Mouse (Mus musculus) hindbrain, embryonic 14.5 days (tissue): ENCODE results near the gene Fahd1. TPM values are rescaled to one million over a fixed set of nuclear protein-coding genes. Genes with fewer than 3 reads are reported as not detected.
A peak's percentile ranks its signal among the peaks of the same experiment; 100 is the strongest.

Experiments used
- ATAC-seq: fragments of 200-750 bp; cut with Nextera tagmentation; 2 replicates; pipeline ENCODE4 v1.8.0; 2017; ENCODE audit warnings: moderate number of reproducible peaks, mild to moderate bottlenecking, moderate TSS enrichment, moderate library complexity; ENCODE audit not compliant: low FRiP score
- DNase-seq: peaks from one replicate; pipeline ENCODE4 v3.0.0-alpha.2; 2015; ENCODE audit warnings: low spot score
- H3K27ac ChIP-seq: fragments of 300-500 bp; sonication (generic); 2 replicates; pipeline ENCODE4 v1.5.1; 2014; ENCODE audit warnings: mild to moderate bottlenecking, moderate library complexity
- H3K27me3 ChIP-seq: fragments of 300-500 bp; sonication (generic); 2 replicates; pipeline ENCODE4 v1.6.1; 2014; ENCODE audit warnings: mild to moderate bottlenecking, low read length, mixed read lengths; ENCODE audit not compliant: control insufficient read depth, insufficient read depth
- H3K36me3 ChIP-seq: fragments of 300-500 bp; sonication (generic); replicated peaks from 2 replicates; pipeline ENCODE4 v1.6.1; 2014; ENCODE audit not compliant: control insufficient read depth, insufficient read depth
- H3K4me1 ChIP-seq: fragments of 300-500 bp; sonication (generic); replicated peaks from 2 replicates; pipeline ENCODE4 v1.6.1; 2014; ENCODE audit warnings: antibody characterized with exemption, low read length, mixed read lengths; ENCODE audit not compliant: control insufficient read depth, insufficient read depth
- H3K4me2 ChIP-seq: fragments of 300-500 bp; sonication (generic); replicated peaks from 2 replicates; pipeline ENCODE4 v1.6.1; 2014; ENCODE audit warnings: mild to moderate bottlenecking, moderate library complexity
- H3K4me3 ChIP-seq: fragments of 300-500 bp; sonication (generic); replicated peaks from 2 replicates; pipeline ENCODE4 v1.5.1; 2014; ENCODE audit warnings: mild to moderate bottlenecking, low read length
- H3K9ac ChIP-seq: fragments of 300-500 bp; sonication (generic); 2 replicates; pipeline ENCODE4 v1.6.1; 2014
- H3K9me3 ChIP-seq: fragments of 300-500 bp; sonication (generic); 2 replicates; pipeline ENCODE4 v1.6.1; 2016; ENCODE audit warnings: low read length; ENCODE audit not compliant: control insufficient read depth
- WGBS: fragments of 180-500 bp; shearing (Covaris S2); extraction: QIAGEN DNeasy Blood & Tissue Kit; methylation state at CpG from one replicate; pipeline ENCODE4 v1.1.7; 2014; 5-methylcytosine and 5-hydroxymethylcytosine counted together
- polyA plus RNA-seq: library from polyadenylated mRNA; unstranded; fragments of >200 nt; fragmentation: Nextera tagmentation; extraction: Ambion mirVana; gene quantifications from 2 replicates; pipeline ENCODE4 v1.2.1, GENCODE M21; 2014

The Fahd1 gene
- polyA plus RNA-seq, 1 experiment from 2014 or later, result 23.3 TPM

DNA sequence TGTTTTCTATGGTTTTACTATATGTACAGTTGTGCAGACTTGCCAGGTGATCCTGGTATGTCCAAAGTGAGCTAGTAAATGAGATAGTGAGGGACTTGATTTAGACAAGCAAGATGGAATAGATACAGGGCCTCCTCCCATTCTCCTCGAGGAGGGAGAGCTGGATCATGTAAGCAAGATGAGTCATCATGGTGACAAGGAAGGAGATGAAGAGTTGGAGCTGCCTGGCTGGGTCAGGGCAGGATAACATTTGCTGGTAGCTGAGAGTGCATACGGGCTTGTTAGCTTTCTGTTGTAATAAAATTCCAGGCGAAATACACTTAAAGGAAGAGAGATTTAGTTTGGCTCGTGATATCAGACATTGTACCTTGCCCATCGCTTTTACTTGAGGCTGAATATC lies 9.8 kb downstream of the Fahd1 start:
- ATAC-seq, result no peak
- Histone ChIP-seq H3K9ac (no peak overlapping the region), H3K9me3 (no peaks in the 10 kb centered on the region), H3K36me3 (no peaks in the 10 kb centered on the region), H3K27me3 (peaks cover 5% of the 10 kb centered on the region), H3K4me2 (no peak overlapping the region), H3K4me3 (no peak overlapping the region), H3K4me1 (no peaks in the 10 kb centered on the region), H3K27ac (no peak overlapping the region)
- WGBS, result 76% methylated on average over 5 of the region's 5 CpGs
- no peak for DNase-seq

DNA sequence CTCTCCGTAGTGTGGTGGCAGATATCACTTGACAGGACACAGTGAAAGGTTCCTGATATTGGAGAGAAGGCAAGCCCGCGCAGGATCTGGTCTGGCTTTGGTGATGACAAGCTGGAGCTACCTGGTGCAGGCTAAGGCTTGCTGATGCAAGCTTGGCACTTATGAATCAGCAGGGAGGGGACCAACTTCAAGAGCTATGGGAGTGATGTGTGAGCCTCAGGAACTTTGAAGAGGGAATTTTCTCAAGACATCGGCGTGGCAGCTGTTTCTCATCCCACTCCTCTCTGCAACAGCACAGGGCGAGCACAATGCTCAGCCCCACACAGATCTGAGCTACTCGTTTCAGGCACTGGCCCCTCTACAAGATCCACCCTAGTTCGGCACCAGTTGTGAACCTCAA lies 10.3 kb downstream of the Fahd1 start, which contains the start of gene Hagh:
Gene Hagh, plus strand, starts transcription at position 302 of the 400 bp plus-strand sequence.
- no peak within 1 kb of the TSS for H3K27ac ChIP-seq
- H3K9ac ChIP-seq, result no peak within 1 kb of the TSS
- DNase-seq (no peak), ATAC-seq (no peak)
- WGBS, result 73% methylated on average over 8 of the region's 8 CpGs
- no peak within 1 kb of the TSS for H3K4me3 ChIP-seq
- peaks cover 5% of the 10 kb centered on the region for H3K27me3 ChIP-seq
- no peaks in the 10 kb centered on the region for H3K9me3 ChIP-seq
- no peaks in the 10 kb centered on the region for H3K36me3 ChIP-seq
- no peak within 1 kb of the TSS for H3K4me2 ChIP-seq
- H3K4me1 ChIP-seq, result no peaks in the 10 kb centered on the region

DNA sequence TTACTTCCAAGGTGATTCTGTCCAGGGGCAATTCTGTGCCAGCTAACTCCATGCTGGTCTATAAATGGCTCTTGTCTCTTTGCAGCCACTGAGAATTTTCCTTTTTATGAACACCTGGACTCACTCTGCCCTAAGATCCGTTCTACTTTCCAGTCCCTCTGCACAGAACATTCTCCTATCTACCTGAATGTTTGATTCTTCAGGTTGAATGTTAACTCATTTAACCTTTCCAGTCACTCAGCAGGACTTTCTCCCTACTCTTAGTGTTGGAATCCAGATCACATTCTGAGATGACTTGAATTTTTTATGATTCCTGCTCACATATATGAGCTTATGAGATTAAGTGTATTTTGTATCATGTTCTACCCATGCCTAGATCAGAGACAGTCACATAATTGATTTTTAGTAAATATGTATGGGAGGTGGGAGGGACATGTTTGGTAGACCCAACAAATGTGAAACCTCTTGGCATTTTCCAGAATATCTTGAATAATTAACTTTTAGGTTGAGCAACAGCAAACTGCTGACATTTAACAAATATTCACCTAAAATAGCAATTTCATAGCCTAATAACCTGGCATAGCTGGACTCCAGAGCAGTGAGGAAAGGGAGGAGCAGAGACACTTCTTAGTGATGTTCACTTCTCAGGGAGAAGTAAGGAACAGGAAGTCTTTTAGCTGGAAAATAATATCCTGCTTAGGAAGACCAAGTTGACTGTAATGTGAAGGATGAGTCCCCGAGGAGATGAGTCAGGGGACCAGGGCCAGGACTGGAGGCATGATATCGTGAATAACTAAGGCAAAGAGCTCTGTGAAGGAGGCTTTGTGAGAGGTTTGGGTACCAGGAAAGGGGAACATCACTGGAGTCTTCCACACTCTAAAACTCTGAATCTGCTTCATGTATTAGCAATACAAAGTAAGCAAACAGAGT lies 28.5 kb downstream of the Fahd1 start:
- H3K4me3 ChIP-seq, result no peak overlapping the region
- no peak overlapping the region for H3K27ac ChIP-seq
- DNase-seq (no peak), ATAC-seq (no peak)
- H3K9me3 ChIP-seq, result no peaks in the 10 kb centered on the region
- H3K9ac ChIP-seq, result no peak overlapping the region
- H3K4me1 ChIP-seq, result no peaks in the 10 kb centered on the region
- peaks cover 6% of the 10 kb centered on the region; the same call in 1 of the 2 replicates for H3K27me3 ChIP-seq
- no peak overlapping the region for H3K4me2 ChIP-seq
- H3K36me3 ChIP-seq, result no peaks in the 10 kb centered on the region
- 67% methylated on average over 3 of the region's 3 CpGs for WGBS

DNA sequence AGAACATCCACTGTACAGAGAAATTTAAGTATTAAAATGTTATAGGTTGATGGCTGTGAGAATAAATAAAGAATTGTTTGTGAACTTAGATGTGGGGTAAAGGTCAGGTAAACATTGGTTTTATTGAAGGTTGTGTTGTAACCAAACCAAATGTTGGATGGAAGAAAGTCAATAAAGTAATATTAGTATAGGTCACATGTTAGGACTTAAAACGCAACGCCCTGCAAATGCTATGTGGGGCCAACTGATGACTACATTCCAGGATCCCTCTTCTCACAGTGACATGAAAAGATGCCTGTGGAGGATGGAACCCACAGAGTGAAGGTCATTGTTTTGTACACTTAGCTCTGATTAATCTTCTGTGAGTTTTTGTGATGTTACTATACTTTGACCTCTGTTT lies 30.7 kb downstream of the Fahd1 start:
- DNase-seq (no peak), ATAC-seq (no peak)
- Histone ChIP-seq H3K27ac (no peak overlapping the region), H3K4me3 (no peak overlapping the region), H3K9me3 (no peaks in the 10 kb centered on the region), H3K4me2 (no peak overlapping the region), H3K27me3 (no peaks in the 10 kb centered on the region; the same call in 1 of the 2 replicates), H3K9ac (no peak overlapping the region), H3K36me3 (no peaks in the 10 kb centered on the region), H3K4me1 (no peaks in the 10 kb centered on the region)
- 78% methylated on average over 2 of the region's 2 CpGs for WGBS

DNA sequence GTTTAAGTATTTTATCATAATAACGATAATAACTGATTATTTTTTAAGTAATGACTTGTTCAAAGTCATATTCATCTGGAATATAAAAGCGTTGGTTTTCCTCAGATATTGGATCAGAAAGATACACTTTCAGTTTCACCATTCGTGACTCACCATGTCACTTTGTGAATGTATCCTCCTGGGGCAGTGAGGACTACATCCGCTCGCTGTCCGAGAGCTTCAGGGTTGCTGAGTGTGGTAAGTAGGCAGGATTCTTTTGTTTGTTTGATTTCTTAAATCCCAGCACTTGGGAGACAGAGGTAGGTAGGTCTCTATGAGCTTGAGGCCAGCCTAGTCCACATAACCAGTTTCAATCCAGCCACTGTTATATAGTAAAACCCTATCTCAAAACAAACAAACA lies 32.0 kb downstream of the Fahd1 start:
- no peaks in the 10 kb centered on the region for H3K4me1 ChIP-seq
- ATAC-seq, result no peak

DNA sequence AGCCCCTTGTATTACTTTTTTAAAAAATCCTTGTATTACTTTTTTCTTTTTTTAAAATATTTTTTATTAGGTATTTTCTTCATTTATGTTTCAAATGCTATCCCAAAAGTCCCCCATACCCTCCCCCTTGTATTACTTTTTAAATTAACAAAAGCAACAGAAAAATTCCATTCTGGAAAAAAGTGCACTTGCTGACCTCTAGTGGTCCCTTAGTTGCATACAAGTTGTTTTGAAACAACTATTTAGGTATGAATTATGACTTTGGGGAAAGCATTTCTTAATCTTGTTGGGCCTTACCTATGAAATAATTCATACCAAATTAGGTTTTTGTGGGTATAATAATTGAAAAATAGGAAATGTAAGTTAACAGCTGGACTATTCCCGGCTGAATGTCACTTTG lies 32.7 kb downstream of the Fahd1 start:
- Histone ChIP-seq H3K9me3 (no peaks in the 10 kb centered on the region), H3K4me3 (no peak overlapping the region), H3K4me1 (no peaks in the 10 kb centered on the region), H3K27me3 (no peaks in the 10 kb centered on the region; the same call in 1 of the 2 replicates), H3K9ac (no peak overlapping the region), H3K36me3 (no peaks in the 10 kb centered on the region), H3K4me2 (no peak overlapping the region), H3K27ac (no peak overlapping the region)
- WGBS, result 44% methylated on average over 1 of the region's 1 CpGs
- no peak for ATAC-seq
- DNase-seq, result peak; percentile 52

More for the DNA sequence above, 32.0 kb downstream of the Fahd1 start:
- no peak overlapping the region for H3K4me2 ChIP-seq
- H3K4me3 ChIP-seq, result no peak overlapping the region
- WGBS, result 55% methylated on average over 6 of the region's 6 CpGs
- no peaks in the 10 kb centered on the region for H3K36me3 ChIP-seq
- H3K9ac ChIP-seq, result no peak overlapping the region
- DNase-seq, result no peak
- no peak overlapping the region for H3K27ac ChIP-seq
- no peaks in the 10 kb centered on the region for H3K9me3 ChIP-seq
- no peaks in the 10 kb centered on the region; the same call in 1 of the 2 replicates for H3K27me3 ChIP-seq

DNA sequence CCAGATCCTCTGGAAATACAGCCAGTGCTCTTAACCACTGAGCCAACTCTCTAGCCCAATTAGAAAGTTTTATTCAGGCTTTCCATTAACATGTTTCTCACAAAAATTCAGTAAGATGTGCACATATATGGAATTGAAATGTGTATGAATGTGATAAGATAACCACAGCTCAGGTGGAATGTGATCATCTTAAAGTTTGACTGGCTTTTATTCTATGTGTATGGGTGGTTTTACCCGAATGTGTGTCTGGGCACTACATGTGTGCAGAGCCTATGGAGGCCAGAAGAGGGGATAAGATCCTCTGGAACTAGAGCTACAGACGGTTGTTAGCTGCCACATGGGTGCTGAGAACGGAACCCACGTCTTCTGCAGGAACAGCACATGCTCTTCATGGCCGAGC lies 34.9 kb downstream of the Fahd1 start:
- Histone ChIP-seq H3K9me3 (no peaks in the 10 kb centered on the region), H3K4me1 (no peaks in the 10 kb centered on the region), H3K4me3 (no peak overlapping the region), H3K4me2 (no peak overlapping the region), H3K9ac (no peak overlapping the region), H3K36me3 (no peaks in the 10 kb centered on the region), H3K27me3 (no peaks in the 10 kb centered on the region; the same call in 1 of the 2 replicates), H3K27ac (no peak overlapping the region)
- ATAC-seq, result no peak
- DNase-seq, result no peak
- 83% methylated on average over 5 of the region's 5 CpGs for WGBS

DNA sequence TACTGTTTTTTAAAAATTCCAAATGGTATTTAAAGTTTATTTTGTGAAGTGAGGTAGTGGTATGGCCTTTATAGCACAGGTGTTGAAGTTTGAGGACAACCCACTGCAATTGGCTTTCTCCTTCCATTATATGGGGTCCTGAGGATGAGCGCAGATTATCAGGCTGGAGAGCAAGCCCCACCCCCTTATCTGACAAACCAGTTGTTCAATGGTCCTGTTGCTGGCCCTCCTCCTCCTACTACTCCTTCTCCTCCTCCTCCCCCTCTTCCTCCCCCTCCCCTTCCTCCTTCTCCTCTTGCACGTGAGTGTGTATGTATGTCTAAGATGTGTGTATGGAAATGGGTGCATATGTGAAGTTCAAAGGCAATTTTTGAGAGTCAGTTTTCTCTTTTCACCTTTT lies 37.9 kb downstream of the Fahd1 start:
- Histone ChIP-seq H3K9me3 (no peaks in the 10 kb centered on the region), H3K27me3 (no peaks in the 10 kb centered on the region), H3K36me3 (no peaks in the 10 kb centered on the region), H3K4me1 (no peaks in the 10 kb centered on the region), H3K9ac (no peak overlapping the region), H3K4me3 (no peak overlapping the region), H3K4me2 (no peak overlapping the region), H3K27ac (no peak overlapping the region)
- WGBS, result 35% methylated on average over 2 of the region's 2 CpGs
- ATAC-seq, result no peak
- DNase-seq, result no peak

DNA sequence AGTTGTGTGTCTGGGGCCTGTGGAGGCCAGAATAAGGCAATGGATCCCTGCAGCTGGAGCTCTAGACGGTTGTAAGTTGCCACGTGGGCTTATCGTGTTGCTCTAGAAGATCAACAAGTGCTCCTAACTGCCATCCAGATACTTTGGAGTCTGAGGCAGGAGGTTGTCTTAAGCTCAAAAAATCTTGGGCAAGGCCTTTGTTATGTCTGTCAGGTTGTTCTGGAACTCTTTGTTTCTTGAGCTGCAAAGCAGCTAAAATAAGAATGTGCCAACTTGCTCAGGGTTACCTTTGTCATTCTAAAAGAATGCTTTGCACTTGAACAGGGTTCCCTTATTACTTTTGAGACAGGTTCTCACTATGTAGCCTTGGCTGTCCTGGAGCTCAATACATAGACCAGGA lies 39.0 kb downstream of the Fahd1 start:
- no peak for ATAC-seq
- H3K9me3 ChIP-seq, result no peaks in the 10 kb centered on the region
- H3K36me3 ChIP-seq, result no peaks in the 10 kb centered on the region
- H3K27me3 ChIP-seq, result peaks cover 8% of the 10 kb centered on the region; the same call in 1 of the 2 replicates
- no peak overlapping the region for H3K27ac ChIP-seq
- no peak overlapping the region for H3K4me3 ChIP-seq
- H3K4me1 ChIP-seq, result no peaks in the 10 kb centered on the region
- WGBS, result 74% methylated on average over 3 of the region's 3 CpGs
- DNase-seq, result no peak
- no peak overlapping the region for H3K4me2 ChIP-seq
- no peak overlapping the region for H3K9ac ChIP-seq
